Mouse (Mus musculus) CH12F3 (cell line): ENCODE data around the gene Actr2.
"Not testable (repeated sequence)": the region's sequence is repeated elsewhere in the genome, so short reads cannot be mapped to it uniquely, and the experiment has no call there.

Source experiments
- in situ Hi-C: fragments of 300-500 bp; cut with MboI; formaldehyde crosslinking; loops from 2 replicates; pipeline ENCODE4 v1.14.3; 2020; ENCODE audit warnings: low sequenced_read_pairs

Gene Actr2

GRCm38 (mm10) chr11:20054617-20055016 is 58.1 kb downstream of the Actr2 start:
- in situ Hi-C loops, result no loop called here

- in situ Hi-C loops, result no loop called here
Measured at GRCm38 (mm10) chr11:20053951-20054350, 58.8 kb downstream of the Actr2 start.

- in situ Hi-C loops, result no loop called here
Measured at GRCm38 (mm10) chr11:20052814-20053536, 59.7 kb downstream of the Actr2 start.

GRCm38 (mm10) chr11:20045586-20045985 is 67.1 kb downstream of the Actr2 start:
- in situ Hi-C loops, result no loop called here

- in situ Hi-C loops, result no loop called here
Measured at GRCm38 (mm10) chr11:20043256-20043655, 69.5 kb downstream of the Actr2 start.

GRCm38 (mm10) chr11:20042106-20042505 is 70.6 kb downstream of the Actr2 start:
- in situ Hi-C loops, result no loop called here

GRCm38 (mm10) chr11:20041164-20041920 is 71.4 kb downstream of the Actr2 start:
- in situ Hi-C loops, result no loop called here

GRCm38 (mm10) chr11:20038723-20039122 is 74.0 kb downstream of the Actr2 start:
- in situ Hi-C loops, result no loop called here

GRCm38 (mm10) chr11:20037739-20038138 is 75.0 kb downstream of the Actr2 start:
- in situ Hi-C loops, result no loop called here

GRCm38 (mm10) chr11:20035972-20036371 is 76.7 kb downstream of the Actr2 start:
- in situ Hi-C loops, result no loop called here

- in situ Hi-C loops, result no loop called here
Measured at GRCm38 (mm10) chr11:20035343-20035928, 77.3 kb downstream of the Actr2 start.

- in situ Hi-C loops, result no loop called here
Measured at GRCm38 (mm10) chr11:20034337-20034947, 78.3 kb downstream of the Actr2 start.

- in situ Hi-C loops, result no loop called here
Measured at GRCm38 (mm10) chr11:20033541-20034160, 79.1 kb downstream of the Actr2 start.

GRCm38 (mm10) chr11:20031536-20031935 is 81.2 kb downstream of the Actr2 start:
- in situ Hi-C loops, result no loop called here

GRCm38 (mm10) chr11:20030973-20031372 is 81.7 kb downstream of the Actr2 start:
- in situ Hi-C loops, result not testable (repeated sequence)

- in situ Hi-C loops, result no loop called here
Measured at GRCm38 (mm10) chr11:20029014-20029413, 83.7 kb downstream of the Actr2 start.

- in situ Hi-C loops, result no loop called here
Measured at GRCm38 (mm10) chr11:20028396-20028795, 84.3 kb downstream of the Actr2 start.

GRCm38 (mm10) chr11:20027719-20028118 is 85.0 kb downstream of the Actr2 start:
- in situ Hi-C loops, result no loop called here

- in situ Hi-C loops, result no loop called here
Measured at GRCm38 (mm10) chr11:20025899-20026298, 86.8 kb downstream of the Actr2 start.

GRCm38 (mm10) chr11:20022911-20023482 is 89.7 kb downstream of the Actr2 start:
- in situ Hi-C loops, result no loop called here

GRCm38 (mm10) chr11:20022462-20022861 is 90.3 kb downstream of the Actr2 start:
- in situ Hi-C loops, result no loop called here
